Mouse (Mus musculus): ENCODE data around the gene Aip. TPM values are rescaled to one million over a fixed set of nuclear protein-coding genes. Genes with fewer than 3 reads are reported as not detected.

The Aip gene
- polyA plus RNA-seq, 1 experiment from 2014 or later, result 81.9 TPM

GRCm38 (mm10) chr19:4154437-4155222 is 29.0 kb upstream of the Aip start:
- ATAC-seq (ENCODE audit: low read depth), result no peak
- Histone ChIP-seq H3K27ac (replicated peaks; ENCODE audit: low read depth, low read length) (no peak overlapping the region), H3K4me1 (ENCODE audit: control insufficient read depth, insufficient read depth, low read length) (no peaks in the 10 kb centered on the region), H3K36me3 (ENCODE audit: control insufficient read depth, insufficient read depth, low read length) (peaks cover 77% of the 10 kb centered on the region), H3K4me3 (ENCODE audit: low read depth, low read length) (no peak overlapping the region), H3K27me3 (replicated peaks; ENCODE audit: control insufficient read depth, insufficient read depth, low read length) (no peaks in the 10 kb centered on the region), H3K9ac (ENCODE audit: low read depth, low read length) (no peak overlapping the region), H3K9me3 (ENCODE audit: control insufficient read depth, low read length) (no peaks in the 10 kb centered on the region), H3K4me2 (ENCODE audit: low read depth, low read length) (no peak overlapping the region)
- no peak for DNase-seq (ENCODE audit: low spot score)
- 77% methylated on average over 13 of the region's 13 CpGs for WGBS

GRCm38 (mm10) chr19:4153232-4153654 is 27.6 kb upstream of the Aip start, which contains the start of gene Ptprcap:
Ptprcap (plus strand) TSS chr19:4153604.
- Histone ChIP-seq H3K9ac (ENCODE audit: low read depth, low read length) (no peak within 1 kb of the TSS), H3K4me3 (ENCODE audit: low read depth, low read length) (no peak within 1 kb of the TSS), H3K9me3 (ENCODE audit: control insufficient read depth, low read length) (no peaks in the 10 kb centered on the region), H3K27ac (replicated peaks; ENCODE audit: low read depth, low read length) (no peak within 1 kb of the TSS), H3K27me3 (replicated peaks; ENCODE audit: control insufficient read depth, insufficient read depth, low read length) (no peaks in the 10 kb centered on the region), H3K4me2 (ENCODE audit: low read depth, low read length) (no peak within 1 kb of the TSS), H3K4me1 (ENCODE audit: control insufficient read depth, insufficient read depth, low read length) (0 out of 2 replicates have a peak, but pooled peaks cover 5% of the 10 kb centered on the region), H3K36me3 (ENCODE audit: control insufficient read depth, insufficient read depth, low read length) (peaks cover 64% of the 10 kb centered on the region)
- ATAC-seq (ENCODE audit: low read depth) (no peak), DNase-seq (ENCODE audit: low spot score) (no peak)
- 84% methylated on average over 10 of the region's 11 CpGs for WGBS

- Histone ChIP-seq H3K36me3 (ENCODE audit: control insufficient read depth, insufficient read depth, low read length) (peaks cover 58% of the 10 kb centered on the region), H3K9ac (ENCODE audit: low read depth, low read length) (no peak overlapping the region), H3K27ac (replicated peaks; ENCODE audit: low read depth, low read length) (no peak overlapping the region), H3K4me2 (ENCODE audit: low read depth, low read length) (no peak overlapping the region), H3K4me1 (ENCODE audit: control insufficient read depth, insufficient read depth, low read length) (peaks cover 11% of the 10 kb centered on the region; the same call in 1 of the 2 replicates), H3K27me3 (replicated peaks; ENCODE audit: control insufficient read depth, insufficient read depth, low read length) (no peaks in the 10 kb centered on the region), H3K9me3 (ENCODE audit: control insufficient read depth, low read length) (no peaks in the 10 kb centered on the region), H3K4me3 (ENCODE audit: low read depth, low read length) (no peak overlapping the region)
- 98% methylated on average over 8 of the region's 8 CpGs for WGBS
- ATAC-seq (ENCODE audit: low read depth) (no peak), DNase-seq (ENCODE audit: low spot score) (no peak)
Measured at GRCm38 (mm10) chr19:4152445-4153231, 27.0 kb upstream of the Aip start.

GRCm38 (mm10) chr19:4151898-4152297 is 26.2 kb upstream of the Aip start:
- Histone ChIP-seq H3K4me1 (ENCODE audit: control insufficient read depth, insufficient read depth, low read length) (peaks cover 11% of the 10 kb centered on the region; the same call in 1 of the 2 replicates), H3K27ac (replicated peaks; ENCODE audit: low read depth, low read length) (no peak overlapping the region), H3K27me3 (replicated peaks; ENCODE audit: control insufficient read depth, insufficient read depth, low read length) (no peaks in the 10 kb centered on the region), H3K4me3 (ENCODE audit: low read depth, low read length) (no peak overlapping the region), H3K9me3 (ENCODE audit: control insufficient read depth, low read length) (no peaks in the 10 kb centered on the region), H3K36me3 (ENCODE audit: control insufficient read depth, insufficient read depth, low read length) (peaks cover 50% of the 10 kb centered on the region), H3K9ac (ENCODE audit: low read depth, low read length) (no peak overlapping the region), H3K4me2 (ENCODE audit: low read depth, low read length) (no peak overlapping the region)
- ATAC-seq (ENCODE audit: low read depth), result no peak
- DNase-seq (ENCODE audit: low spot score), result no peak
- WGBS, result 87% methylated on average over 5 of the region's 5 CpGs

- H3K4me3 ChIP-seq (ENCODE audit: low read depth, low read length), result no peak overlapping the region
Measured at GRCm38 (mm10) chr19:4151488-4151860, 25.8 kb upstream of the Aip start.

GRCm38 (mm10) chr19:4150567-4151487 is 25.2 kb upstream of the Aip start:
- Histone ChIP-seq H3K9ac (ENCODE audit: low read depth, low read length) (no peak overlapping the region), H3K4me2 (ENCODE audit: low read depth, low read length) (no peak overlapping the region), H3K4me3 (ENCODE audit: low read depth, low read length) (no peak overlapping the region), H3K9me3 (ENCODE audit: control insufficient read depth, low read length) (no peaks in the 10 kb centered on the region), H3K4me1 (ENCODE audit: control insufficient read depth, insufficient read depth, low read length) (peaks cover 11% of the 10 kb centered on the region; the same call in 1 of the 2 replicates), H3K27me3 (replicated peaks; ENCODE audit: control insufficient read depth, insufficient read depth, low read length) (no peaks in the 10 kb centered on the region), H3K36me3 (ENCODE audit: control insufficient read depth, insufficient read depth, low read length) (peaks cover 40% of the 10 kb centered on the region), H3K27ac (replicated peaks; ENCODE audit: low read depth, low read length) (no peak overlapping the region)
- ATAC-seq (ENCODE audit: low read depth) (no peak), DNase-seq (ENCODE audit: low spot score) (no peak)
- WGBS, result 86% methylated on average over 22 of the region's 22 CpGs

More at GRCm38 (mm10) chr19:4151488-4151860, 25.8 kb upstream of the Aip start:
- H3K27ac ChIP-seq (replicated peaks; ENCODE audit: low read depth, low read length), result no peak overlapping the region
- no peak overlapping the region for H3K9ac ChIP-seq (ENCODE audit: low read depth, low read length)
- ATAC-seq (ENCODE audit: low read depth) (no peak), DNase-seq (ENCODE audit: low spot score) (no peak)
- 71% methylated on average over 5 of the region's 5 CpGs for WGBS
- peaks cover 46% of the 10 kb centered on the region for H3K36me3 ChIP-seq (ENCODE audit: control insufficient read depth, insufficient read depth, low read length)
- H3K4me2 ChIP-seq (ENCODE audit: low read depth, low read length), result no peak overlapping the region
- H3K9me3 ChIP-seq (ENCODE audit: control insufficient read depth, low read length), result no peaks in the 10 kb centered on the region
- H3K27me3 ChIP-seq (replicated peaks; ENCODE audit: control insufficient read depth, insufficient read depth, low read length), result no peaks in the 10 kb centered on the region
- peaks cover 11% of the 10 kb centered on the region; the same call in 1 of the 2 replicates for H3K4me1 ChIP-seq (ENCODE audit: control insufficient read depth, insufficient read depth, low read length)

GRCm38 (mm10) chr19:4149764-4150461 is 24.3 kb upstream of the Aip start:
- no peak overlapping the region for H3K4me3 ChIP-seq (ENCODE audit: low read depth, low read length)
- no peaks in the 10 kb centered on the region for H3K27me3 ChIP-seq (replicated peaks; ENCODE audit: control insufficient read depth, insufficient read depth, low read length)
- DNase-seq (ENCODE audit: low spot score), result no peak
- H3K36me3 ChIP-seq (ENCODE audit: control insufficient read depth, insufficient read depth, low read length), result peaks cover 39% of the 10 kb centered on the region
- peak overlapping the region; percentile 90; the same call in 1 of the 2 replicates for H3K9ac ChIP-seq (ENCODE audit: low read depth, low read length)
- no peak overlapping the region for H3K4me2 ChIP-seq (ENCODE audit: low read depth, low read length)
- H3K4me1 ChIP-seq (ENCODE audit: control insufficient read depth, insufficient read depth, low read length), result peaks cover 11% of the 10 kb centered on the region; the same call in 1 of the 2 replicates
- ATAC-seq (ENCODE audit: low read depth), result no peak
- H3K27ac ChIP-seq (replicated peaks; ENCODE audit: low read depth, low read length), result no peak overlapping the region
- no peaks in the 10 kb centered on the region for H3K9me3 ChIP-seq (ENCODE audit: control insufficient read depth, low read length)
- 93% methylated on average over 16 of the region's 17 CpGs for WGBS
